Mouse (Mus musculus) forebrain, embryonic 12.5 days (tissue): ENCODE data around the gene Sox5. TPM values are rescaled to one million over a fixed set of nuclear protein-coding genes. Genes with fewer than 3 reads are reported as not detected.

Source experiments
- ATAC-seq: fragments of 200-750 bp; cut with Nextera tagmentation; 2 replicates; pipeline ENCODE4 v1.8.0; 2017; ENCODE audit warnings: moderate TSS enrichment; ENCODE audit not compliant: low FRiP score
- H3K27ac ChIP-seq: fragments of 300-500 bp; sonication (generic); 2 replicates; pipeline ENCODE4 v1.5.1; 2016; ENCODE audit warnings: mild to moderate bottlenecking
- H3K27me3 ChIP-seq: fragments of 300-500 bp; sonication (generic); 2 replicates; pipeline ENCODE4 v1.6.1; 2016; ENCODE audit warnings: mild to moderate bottlenecking
- H3K36me3 ChIP-seq: fragments of 300-500 bp; sonication (generic); replicated peaks from 2 replicates; pipeline ENCODE4 v1.6.1; 2016; ENCODE audit warnings: mild to moderate bottlenecking
- H3K4me1 ChIP-seq: fragments of 300-500 bp; sonication (generic); 2 replicates; pipeline ENCODE4 v1.6.1; 2016
- H3K4me2 ChIP-seq: fragments of 300-500 bp; sonication (generic); 2 replicates; pipeline ENCODE4 v1.6.1; 2016; ENCODE audit warnings: mild to moderate bottlenecking, moderate library complexity
- H3K4me3 ChIP-seq: fragments of 300-500 bp; sonication (generic); replicated peaks from 2 replicates; pipeline ENCODE4 v1.5.1; 2016; ENCODE audit warnings: mild to moderate bottlenecking
- H3K9ac ChIP-seq: fragments of 300-500 bp; sonication (generic); 2 replicates; pipeline ENCODE4 v1.6.1; 2016; ENCODE audit warnings: mild to moderate bottlenecking
- H3K9me3 ChIP-seq: fragments of 300-500 bp; sonication (generic); 2 replicates; pipeline ENCODE4 v1.6.1; 2016
- WGBS: fragments of 180-500 bp; shearing (Covaris S2); methylation state at CpG from one replicate; pipeline ENCODE4 v1.1.7; 2016; 5-methylcytosine and 5-hydroxymethylcytosine counted together
- polyA plus RNA-seq: library from polyadenylated mRNA; unstranded; fragments of >200 nt; fragmentation: Nextera tagmentation; extraction: Ambion mirVana; gene quantifications from 2 replicates; pipeline ENCODE4 v1.2.1, GENCODE M21; 2016

Gene Sox5
- polyA plus RNA-seq, 1 experiment from 2014 or later: 89.0 TPM

DNA sequence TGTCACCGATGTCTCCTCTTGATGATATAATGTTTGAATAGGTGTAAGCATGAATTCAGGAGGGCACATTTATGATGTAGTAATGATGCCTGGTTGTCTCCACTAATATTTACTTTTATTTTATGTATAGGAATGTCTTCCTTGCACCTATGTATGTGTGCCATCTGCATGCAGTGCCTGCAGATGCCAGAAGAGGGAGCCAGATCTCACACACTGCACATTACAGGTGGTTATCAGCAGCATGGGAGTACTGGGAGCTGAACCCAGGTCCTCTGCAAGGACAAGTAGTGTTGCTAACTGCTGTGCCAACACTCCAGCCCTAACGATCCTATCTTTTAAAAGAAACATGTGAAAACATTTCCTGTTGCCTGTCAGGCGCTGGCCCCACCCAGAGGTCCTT is 442.2 kb downstream of the Sox5 start:
- Histone ChIP-seq H3K9me3 (peaks cover 8% of the 10 kb centered on the region; the same call in 1 of the 2 replicates), H3K4me2 (no peak overlapping the region), H3K9ac (no peak overlapping the region), H3K4me1 (peaks cover 26% of the 10 kb centered on the region), H3K27me3 (peaks cover 11% of the 10 kb centered on the region; the same call in 1 of the 2 replicates), H3K36me3 (no peaks in the 10 kb centered on the region), H3K27ac (no peak overlapping the region), H3K4me3 (no peak overlapping the region)
- no peak for ATAC-seq
- 93% methylated on average over 3 of the region's 3 CpGs for WGBS

GRCm38 (mm10) chr6:144339006-144339405 is 442.8 kb downstream of the Sox5 start:
- H3K9ac ChIP-seq: no peak overlapping the region
- peaks cover 11% of the 10 kb centered on the region; the same call in 1 of the 2 replicates for H3K27me3 ChIP-seq
- H3K4me2 ChIP-seq: no peak overlapping the region
- 67% methylated on average over 13 of the region's 13 CpGs for WGBS
- H3K36me3 ChIP-seq: no peaks in the 10 kb centered on the region
- peaks cover 8% of the 10 kb centered on the region; the same call in 1 of the 2 replicates for H3K9me3 ChIP-seq
- H3K4me3 ChIP-seq: no peak overlapping the region
- no peak overlapping the region for H3K27ac ChIP-seq
- H3K4me1 ChIP-seq: peaks cover 26% of the 10 kb centered on the region
- ATAC-seq: no peak

DNA sequence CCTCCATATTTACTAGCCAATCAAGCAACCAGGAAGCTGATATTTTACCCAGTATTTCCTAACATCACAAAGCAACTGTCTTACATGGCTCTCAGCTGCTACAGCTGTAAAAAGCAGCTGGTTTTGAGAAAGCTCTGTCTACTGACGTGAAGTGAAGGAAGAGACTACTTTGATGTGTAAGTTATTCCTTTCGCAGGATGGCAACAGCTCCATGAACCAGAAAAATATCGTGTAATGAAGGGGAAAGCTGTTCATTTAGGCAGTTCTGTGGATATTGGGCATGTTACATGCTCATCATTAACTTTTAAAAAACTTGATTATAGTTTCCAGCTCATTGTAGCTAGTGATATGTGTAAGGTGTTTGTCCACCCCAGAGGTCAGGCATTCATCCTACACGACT is 443.6 kb downstream of the Sox5 start:
- Histone ChIP-seq H3K9ac (no peak overlapping the region), H3K4me1 (peaks cover 23% of the 10 kb centered on the region), H3K4me2 (no peak overlapping the region), H3K27ac (0 out of 2 replicates have a peak overlapping the region, but pooled peaks have one; percentile 19), H3K36me3 (no peaks in the 10 kb centered on the region), H3K9me3 (peaks cover 8% of the 10 kb centered on the region; the same call in 1 of the 2 replicates), H3K27me3 (peaks cover 11% of the 10 kb centered on the region; the same call in 1 of the 2 replicates), H3K4me3 (no peak overlapping the region)
- 0 out of 2 replicates have a peak, but pooled peaks have one; percentile 53 for ATAC-seq
- WGBS: 34% methylated on average over 4 of the region's 4 CpGs

- H3K27ac ChIP-seq: 0 out of 2 replicates have a peak overlapping the region, but pooled peaks have one; percentile 9
- peaks cover 11% of the 10 kb centered on the region; the same call in 1 of the 2 replicates for H3K27me3 ChIP-seq
- H3K4me2 ChIP-seq: peak overlapping the region; percentile 39
- no peak overlapping the region for H3K4me3 ChIP-seq
- no peak overlapping the region for H3K9ac ChIP-seq
- ATAC-seq: 0 out of 2 replicates have a peak, but pooled peaks have one; percentile 40
- peaks cover 8% of the 10 kb centered on the region; the same call in 1 of the 2 replicates for H3K9me3 ChIP-seq
- 6% methylated on average over 14 of the region's 14 CpGs for WGBS
- no peaks in the 10 kb centered on the region for H3K36me3 ChIP-seq
- H3K4me1 ChIP-seq: peaks cover 22% of the 10 kb centered on the region
Observed at GRCm38 (mm10) chr6:144337436-144337969, 444.3 kb downstream of the Sox5 start.

GRCm38 (mm10) chr6:144336789-144337188 is 445.0 kb downstream of the Sox5 start:
- Histone ChIP-seq H3K27ac (no peak overlapping the region), H3K4me1 (peaks cover 22% of the 10 kb centered on the region), H3K9me3 (peaks cover 8% of the 10 kb centered on the region; the same call in 1 of the 2 replicates), H3K9ac (no peak overlapping the region), H3K4me2 (no peak overlapping the region), H3K4me3 (no peak overlapping the region), H3K36me3 (no peaks in the 10 kb centered on the region), H3K27me3 (peaks cover 11% of the 10 kb centered on the region; the same call in 1 of the 2 replicates)
- ATAC-seq: no peak
- WGBS: 86% methylated on average over 4 of the region's 4 CpGs

- Histone ChIP-seq H3K27ac (no peak overlapping the region), H3K9me3 (no peaks in the 10 kb centered on the region), H3K36me3 (no peaks in the 10 kb centered on the region), H3K4me2 (no peak overlapping the region), H3K9ac (no peak overlapping the region), H3K4me1 (peaks cover 17% of the 10 kb centered on the region), H3K4me3 (no peak overlapping the region), H3K27me3 (peaks cover 5% of the 10 kb centered on the region; the same call in 1 of the 2 replicates)
- ATAC-seq: no peak
- WGBS: 97% methylated on average over 4 of the region's 4 CpGs
Observed at GRCm38 (mm10) chr6:144333146-144333545, 448.6 kb downstream of the Sox5 start.

DNA sequence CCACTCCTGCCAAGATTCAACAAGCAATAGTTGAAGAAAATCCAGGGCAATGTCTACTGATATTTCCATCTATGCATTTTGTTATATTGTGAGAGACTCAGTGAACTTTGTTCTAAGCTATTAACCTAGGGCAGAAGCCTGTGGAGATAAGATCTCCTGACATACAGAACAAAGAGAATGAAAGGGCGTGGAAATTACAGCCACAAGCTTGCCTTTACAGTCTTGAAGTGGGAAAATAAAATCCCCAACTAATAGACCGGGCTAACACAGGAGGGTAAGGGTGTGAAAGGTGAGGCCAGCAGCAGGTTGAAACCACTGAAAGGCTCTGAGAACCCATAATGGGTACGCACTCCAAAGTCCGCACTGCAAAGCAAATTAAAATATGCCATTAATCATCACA is 449.8 kb downstream of the Sox5 start:
- Histone ChIP-seq H3K9me3 (no peaks in the 10 kb centered on the region), H3K4me2 (no peak overlapping the region), H3K27me3 (peaks cover 5% of the 10 kb centered on the region; the same call in 1 of the 2 replicates), H3K4me1 (0 out of 2 replicates have a peak, but pooled peaks cover 6% of the 10 kb centered on the region), H3K36me3 (no peaks in the 10 kb centered on the region), H3K27ac (no peak overlapping the region), H3K9ac (no peak overlapping the region), H3K4me3 (no peak overlapping the region)
- 90% methylated on average over 4 of the region's 4 CpGs for WGBS
- no peak for ATAC-seq

DNA sequence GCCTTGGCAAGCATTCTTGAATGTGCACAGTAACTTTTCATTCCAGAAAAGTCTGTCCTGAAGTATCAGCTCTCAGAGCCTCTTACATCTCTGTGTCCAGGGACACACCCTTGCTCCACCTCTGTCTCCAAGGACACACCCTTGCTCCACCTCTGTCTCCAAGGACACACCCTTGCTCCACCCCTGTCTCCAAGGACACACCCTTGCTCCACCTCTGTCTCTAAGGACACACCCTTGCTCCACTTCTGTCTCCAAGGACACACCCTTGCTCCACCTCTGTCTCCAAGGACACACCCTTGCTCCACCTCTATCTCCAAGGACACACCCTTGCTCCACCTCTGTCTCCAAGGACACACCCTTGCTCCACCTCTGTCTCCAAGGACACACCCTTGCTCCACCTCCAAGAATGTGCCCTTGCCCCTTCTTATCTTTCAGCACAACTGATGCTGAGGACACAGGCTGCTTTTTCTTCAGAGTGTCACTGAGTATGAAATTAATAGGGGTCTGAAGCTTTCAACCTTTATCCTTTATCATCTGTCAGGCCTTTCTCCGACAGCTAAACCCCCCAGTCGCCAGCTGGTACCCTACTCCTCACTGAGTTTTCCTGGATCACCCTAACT is 452.4 kb downstream of the Sox5 start:
- no peaks in the 10 kb centered on the region for H3K36me3 ChIP-seq
- no peak overlapping the region for H3K4me3 ChIP-seq
- no peak for ATAC-seq
- no peak overlapping the region for H3K9ac ChIP-seq
- H3K4me1 ChIP-seq: no peaks in the 10 kb centered on the region
- H3K27ac ChIP-seq: no peak overlapping the region
- no peaks in the 10 kb centered on the region for H3K9me3 ChIP-seq
- H3K4me2 ChIP-seq: no peak overlapping the region
- 78% methylated on average over 2 of the region's 2 CpGs for WGBS
- H3K27me3 ChIP-seq: no peaks in the 10 kb centered on the region

DNA sequence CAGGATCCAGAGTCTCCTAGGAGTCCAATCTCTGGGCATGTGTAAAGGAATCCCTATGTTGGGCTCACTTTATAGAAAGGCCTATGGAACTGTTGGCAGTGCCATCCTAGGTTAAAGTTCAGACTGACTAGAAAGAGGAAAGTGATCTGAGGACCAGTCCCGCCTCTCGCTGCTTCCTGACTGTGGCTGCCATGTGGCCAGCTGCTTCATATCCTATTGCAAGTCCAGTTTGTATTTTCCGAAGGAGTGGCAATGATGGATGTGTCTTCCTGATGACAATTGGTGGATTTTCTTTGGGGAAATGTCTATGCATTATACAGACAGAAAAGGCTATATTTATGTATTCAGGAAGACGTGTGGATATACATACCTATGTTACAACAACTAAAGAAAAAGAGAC is 453.0 kb downstream of the Sox5 start:
- ATAC-seq: no peak
- WGBS: 90% methylated on average over 4 of the region's 4 CpGs
- Histone ChIP-seq H3K4me3 (no peak overlapping the region), H3K9me3 (no peaks in the 10 kb centered on the region), H3K4me1 (no peaks in the 10 kb centered on the region), H3K36me3 (no peaks in the 10 kb centered on the region), H3K27ac (no peak overlapping the region), H3K9ac (no peak overlapping the region), H3K4me2 (no peak overlapping the region), H3K27me3 (no peaks in the 10 kb centered on the region)

DNA sequence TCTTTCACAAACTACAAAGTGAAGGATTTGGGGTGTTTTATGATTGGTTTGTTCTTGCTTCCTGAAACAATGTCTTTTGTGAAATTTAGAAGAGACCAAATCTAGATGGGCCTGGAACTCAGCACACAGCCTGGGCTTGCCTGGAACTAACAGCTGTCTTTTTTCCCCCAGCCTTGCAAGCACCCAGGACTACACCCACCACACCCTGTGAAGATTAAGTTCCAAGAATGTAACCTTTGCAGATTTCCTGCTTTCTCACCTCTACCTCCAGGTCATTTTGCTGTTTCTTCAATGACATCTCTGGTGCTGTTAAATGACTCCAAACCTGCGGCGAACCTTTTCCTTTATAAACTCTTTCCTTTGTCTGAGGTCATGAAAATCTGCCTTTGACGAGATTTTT is 455.0 kb downstream of the Sox5 start:
- Histone ChIP-seq H3K4me3 (no peak overlapping the region), H3K4me2 (no peak overlapping the region), H3K4me1 (no peaks in the 10 kb centered on the region), H3K9ac (no peak overlapping the region), H3K27me3 (no peaks in the 10 kb centered on the region), H3K36me3 (no peaks in the 10 kb centered on the region), H3K9me3 (no peaks in the 10 kb centered on the region), H3K27ac (no peak overlapping the region)
- 82% methylated on average over 3 of the region's 3 CpGs for whole genome bisulfite sequencing
- no peak for ATAC-seq

DNA sequence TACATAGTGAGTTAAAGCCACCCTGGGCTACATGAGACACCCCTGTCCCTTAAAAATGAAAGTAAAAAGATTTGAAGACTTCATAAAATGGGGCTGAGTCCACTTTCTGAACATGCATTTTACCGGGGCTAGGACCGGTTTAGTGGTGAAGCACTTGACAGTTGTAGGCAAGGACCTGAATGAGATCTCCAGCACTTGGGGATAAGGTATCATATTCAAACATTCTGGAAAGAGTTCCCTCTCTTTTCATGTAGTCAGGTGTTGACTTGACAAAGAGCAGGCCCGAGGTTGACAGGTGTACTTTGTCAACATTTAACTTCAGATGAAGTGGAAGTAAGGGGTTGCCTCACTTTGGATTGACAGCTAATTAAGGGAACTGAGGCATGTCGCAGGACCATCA is 458.4 kb downstream of the Sox5 start:
- H3K4me3 ChIP-seq: no peak overlapping the region
- peaks cover 3% of the 10 kb centered on the region; the same call in 1 of the 2 replicates for H3K4me1 ChIP-seq
- H3K36me3 ChIP-seq: no peaks in the 10 kb centered on the region
- ATAC-seq: no peak
- H3K4me2 ChIP-seq: no peak overlapping the region
- H3K27ac ChIP-seq: no peak overlapping the region
- WGBS: 87% methylated on average over 4 of the region's 4 CpGs
- H3K9me3 ChIP-seq: no peaks in the 10 kb centered on the region
- no peak overlapping the region for H3K9ac ChIP-seq
- H3K27me3 ChIP-seq: no peaks in the 10 kb centered on the region

DNA sequence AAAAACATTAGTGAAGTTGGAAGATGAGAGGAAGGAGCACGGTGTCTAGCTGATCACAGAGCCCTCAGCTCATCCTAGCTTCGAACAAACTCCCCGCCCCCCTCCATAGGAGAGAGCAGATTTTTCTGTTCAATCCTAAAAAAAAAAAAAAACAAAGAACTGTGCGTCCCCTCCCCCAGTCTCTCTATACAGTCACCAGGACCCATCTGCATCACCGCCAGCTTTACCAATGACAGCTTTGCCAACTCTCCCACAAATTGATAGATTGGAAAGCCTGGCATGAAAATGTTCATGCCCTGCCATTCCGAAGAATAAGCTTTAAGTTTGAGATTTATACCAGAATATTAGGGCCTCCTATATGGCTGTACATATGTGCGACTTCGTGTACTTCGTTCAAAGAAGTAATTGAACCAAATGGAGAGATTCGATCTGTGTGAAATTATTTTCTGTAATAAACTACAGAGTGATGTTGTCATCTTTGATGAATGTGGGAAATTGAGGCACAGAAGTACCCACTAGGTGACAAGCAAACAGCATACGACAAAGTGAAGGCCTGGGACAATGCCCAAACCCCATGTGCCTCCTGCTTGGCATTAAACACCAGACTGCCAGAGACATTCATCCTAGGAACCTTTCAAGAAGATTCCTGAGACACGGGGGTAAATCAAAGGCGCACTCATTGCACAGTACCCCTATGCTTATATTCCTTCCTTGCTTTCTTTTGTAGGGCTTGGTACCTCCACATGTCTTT is 459.3 kb downstream of the Sox5 start:
- 93% methylated on average over 13 of the region's 13 CpGs for WGBS
- ATAC-seq: no peak
- H3K9ac ChIP-seq: no peak overlapping the region
- no peaks in the 10 kb centered on the region for H3K36me3 ChIP-seq
- H3K27ac ChIP-seq: no peak overlapping the region
- H3K4me2 ChIP-seq: no peak overlapping the region
- H3K4me3 ChIP-seq: no peak overlapping the region
- H3K27me3 ChIP-seq: no peaks in the 10 kb centered on the region
- H3K9me3 ChIP-seq: no peaks in the 10 kb centered on the region
- peaks cover 3% of the 10 kb centered on the region; the same call in 1 of the 2 replicates for H3K4me1 ChIP-seq
